Mouse (Mus musculus) forebrain, embryonic 13.5 days (tissue): Measurements from ENCODE around the gene Il12rb1. TPM values are rescaled to one million over a fixed set of nuclear protein-coding genes. Genes with fewer than 3 reads are reported as not detected.
A peak's percentile ranks its signal among the peaks of the same experiment; 100 is the strongest.

Experiments
- ATAC-seq: fragments of 200-750 bp; cut with Nextera tagmentation; 2 replicates; pipeline ENCODE4 v1.8.0; 2017
- H3K27ac ChIP-seq: fragments of 300-500 bp; sonication (generic); 2 replicates; pipeline ENCODE4 v1.5.1; 2015; ENCODE audit warnings: inconsistent platforms, mild to moderate bottlenecking, moderate library complexity
- H3K27me3 ChIP-seq: fragments of 300-500 bp; sonication (generic); 2 replicates; pipeline ENCODE4 v1.6.1; 2015; ENCODE audit warnings: mild to moderate bottlenecking, inconsistent platforms
- H3K36me3 ChIP-seq: fragments of 300-500 bp; sonication (generic); 2 replicates; pipeline ENCODE4 v1.6.1; 2015; ENCODE audit warnings: mild to moderate bottlenecking, inconsistent platforms; ENCODE audit not compliant: poor library complexity, severe bottlenecking
- H3K4me1 ChIP-seq: fragments of 300-500 bp; sonication (generic); 2 replicates; pipeline ENCODE4 v1.6.1; 2015; ENCODE audit warnings: inconsistent platforms
- H3K4me2 ChIP-seq: fragments of 300-500 bp; sonication (generic); 2 replicates; pipeline ENCODE4 v1.6.1; 2015; ENCODE audit warnings: inconsistent platforms, mild to moderate bottlenecking, moderate library complexity
- H3K4me3 ChIP-seq: fragments of 300-500 bp; sonication (generic); 2 replicates; pipeline ENCODE4 v1.5.1; 2015; ENCODE audit warnings: mild to moderate bottlenecking, inconsistent platforms
- H3K9ac ChIP-seq: fragments of 300-500 bp; sonication (generic); 2 replicates; pipeline ENCODE4 v1.6.1; 2015; ENCODE audit warnings: mild to moderate bottlenecking, inconsistent platforms
- H3K9me3 ChIP-seq: fragments of 300-500 bp; sonication (generic); replicated peaks from 2 replicates; pipeline ENCODE4 v1.6.1; 2016; ENCODE audit warnings: inconsistent platforms
- WGBS: fragments of 180-500 bp; shearing (Covaris S2); methylation state at CpG from one replicate; pipeline ENCODE4 v1.1.7; 2015; 5-methylcytosine and 5-hydroxymethylcytosine counted together
- polyA plus RNA-seq: library from polyadenylated mRNA; unstranded; fragments of >200 nt; fragmentation: Nextera tagmentation; extraction: Ambion mirVana; gene quantifications from 2 replicates; pipeline ENCODE4 v1.2.1, GENCODE M21; 2015

The Il12rb1 gene
- polyA plus RNA-seq, 1 experiment from 2014 or later, result 0.09 TPM

- H3K36me3 ChIP-seq, result peaks cover 13% of the 10 kb centered on the region; the same call in 1 of the 2 replicates
- 84% methylated on average over 3 of the region's 3 CpGs for WGBS
Observed at GRCm38 (mm10) chr8:70849333-70849990, 41.2 kb downstream of the Il12rb1 start.

GRCm38 (mm10) chr8:70850132-70850845 lies 42.0 kb downstream of the Il12rb1 start:
- Histone ChIP-seq H3K9ac (no peak overlapping the region), H3K9me3 (no peaks in the 10 kb centered on the region), H3K4me2 (no peak overlapping the region), H3K4me1 (no peaks in the 10 kb centered on the region), H3K36me3 (peaks cover 13% of the 10 kb centered on the region; the same call in 1 of the 2 replicates), H3K4me3 (no peak overlapping the region), H3K27ac (no peak overlapping the region), H3K27me3 (no peaks in the 10 kb centered on the region)
- WGBS, result 81% methylated on average over 7 of the region's 7 CpGs
- ATAC-seq, result no peak

More at GRCm38 (mm10) chr8:70849333-70849990, 41.2 kb downstream of the Il12rb1 start:
- no peak for ATAC-seq
- Histone ChIP-seq H3K27me3 (no peaks in the 10 kb centered on the region), H3K4me2 (no peak overlapping the region), H3K4me3 (no peak overlapping the region), H3K4me1 (0 out of 2 replicates have a peak, but pooled peaks cover 4% of the 10 kb centered on the region), H3K9me3 (no peaks in the 10 kb centered on the region), H3K27ac (no peak overlapping the region), H3K9ac (no peak overlapping the region)

- no peak overlapping the region for H3K4me2 ChIP-seq
- no peak overlapping the region for H3K4me3 ChIP-seq
- peaks cover 13% of the 10 kb centered on the region; the same call in 1 of the 2 replicates for H3K36me3 ChIP-seq
- no peak for ATAC-seq
- no peaks in the 10 kb centered on the region for H3K9me3 ChIP-seq
- no peaks in the 10 kb centered on the region for H3K4me1 ChIP-seq
- WGBS, result 88% methylated on average over 4 of the region's 4 CpGs
- H3K9ac ChIP-seq, result no peak overlapping the region
- no peak overlapping the region for H3K27ac ChIP-seq
- H3K27me3 ChIP-seq, result no peaks in the 10 kb centered on the region
Observed at GRCm38 (mm10) chr8:70850947-70851346, 42.7 kb downstream of the Il12rb1 start.

- Histone ChIP-seq H3K4me3 (no peak overlapping the region), H3K4me1 (peaks cover 8% of the 10 kb centered on the region), H3K9me3 (no peaks in the 10 kb centered on the region), H3K27me3 (no peaks in the 10 kb centered on the region), H3K36me3 (peaks cover 13% of the 10 kb centered on the region; the same call in 1 of the 2 replicates), H3K4me2 (no peak overlapping the region), H3K9ac (peak overlapping the region; percentile 31; the same call in 1 of the 2 replicates), H3K27ac (no peak overlapping the region)
- ATAC-seq, result no peak
- 67% methylated on average over 6 of the region's 6 CpGs for WGBS
Observed at GRCm38 (mm10) chr8:70851837-70852236, 43.6 kb downstream of the Il12rb1 start.

- WGBS, result 92% methylated on average over 41 of the region's 41 CpGs
- H3K4me3 ChIP-seq, result no peak overlapping the region
- H3K27me3 ChIP-seq, result no peaks in the 10 kb centered on the region
- no peaks in the 10 kb centered on the region for H3K9me3 ChIP-seq
- H3K36me3 ChIP-seq, result peaks cover 13% of the 10 kb centered on the region; the same call in 1 of the 2 replicates
- H3K27ac ChIP-seq, result no peak overlapping the region
- H3K4me1 ChIP-seq, result peaks cover 16% of the 10 kb centered on the region
- no peak overlapping the region for H3K9ac ChIP-seq
- ATAC-seq, result no peak
- no peak overlapping the region for H3K4me2 ChIP-seq
Observed at GRCm38 (mm10) chr8:70852595-70853231, 44.5 kb downstream of the Il12rb1 start.

GRCm38 (mm10) chr8:70853863-70854262 lies 45.6 kb downstream of the Il12rb1 start:
- H3K4me3 ChIP-seq, result no peak overlapping the region
- peaks cover 27% of the 10 kb centered on the region for H3K4me1 ChIP-seq
- no peak for ATAC-seq
- peaks cover 6% of the 10 kb centered on the region; the same call in 1 of the 2 replicates for H3K36me3 ChIP-seq
- WGBS, result 86% methylated on average over 2 of the region's 2 CpGs
- H3K9me3 ChIP-seq, result no peaks in the 10 kb centered on the region
- H3K9ac ChIP-seq, result no peak overlapping the region
- no peak overlapping the region for H3K4me2 ChIP-seq
- H3K27ac ChIP-seq, result no peak overlapping the region
- no peaks in the 10 kb centered on the region for H3K27me3 ChIP-seq

- Histone ChIP-seq H3K27ac (no peak overlapping the region), H3K9ac (peak overlapping the region; percentile 68; the same call in 1 of the 2 replicates), H3K9me3 (no peaks in the 10 kb centered on the region), H3K4me3 (0 out of 2 replicates have a peak overlapping the region, but pooled peaks have one; percentile 46), H3K27me3 (no peaks in the 10 kb centered on the region), H3K4me1 (peaks cover 27% of the 10 kb centered on the region), H3K4me2 (peak overlapping the region; percentile 85), H3K36me3 (peaks cover 6% of the 10 kb centered on the region; the same call in 1 of the 2 replicates)
- no peak for ATAC-seq
- 75% methylated on average over 5 of the region's 5 CpGs for WGBS
Observed at GRCm38 (mm10) chr8:70856028-70856427, 47.8 kb downstream of the Il12rb1 start.

GRCm38 (mm10) chr8:70856541-70857197 lies 48.4 kb downstream of the Il12rb1 start:
- Histone ChIP-seq H3K9me3 (no peaks in the 10 kb centered on the region), H3K4me3 (peak overlapping the region; percentile 46), H3K27me3 (no peaks in the 10 kb centered on the region), H3K4me2 (peak overlapping the region; percentile 85), H3K27ac (no peak overlapping the region), H3K4me1 (peaks cover 31% of the 10 kb centered on the region), H3K36me3 (peaks cover 6% of the 10 kb centered on the region; the same call in 1 of the 2 replicates), H3K9ac (peak overlapping the region; percentile 68)
- WGBS, result 7% methylated on average over 32 of the region's 33 CpGs
- ATAC-seq, result peak; percentile 82

GRCm38 (mm10) chr8:70857516-70857915 lies 49.3 kb downstream of the Il12rb1 start:
- ATAC-seq, result no peak
- peak overlapping the region; percentile 8; the same call in 1 of the 2 replicates for H3K9ac ChIP-seq
- WGBS, result 11% methylated on average over 4 of the region's 4 CpGs
- H3K27ac ChIP-seq, result no peak overlapping the region; the same call in 1 of the 2 replicates
- H3K4me1 ChIP-seq, result peaks cover 38% of the 10 kb centered on the region
- 0 out of 2 replicates have a peak, but pooled peaks cover 2% of the 10 kb centered on the region for H3K36me3 ChIP-seq
- peaks cover 6% of the 10 kb centered on the region for H3K27me3 ChIP-seq
- no peaks in the 10 kb centered on the region for H3K9me3 ChIP-seq
- H3K4me3 ChIP-seq, result 0 out of 2 replicates have a peak overlapping the region, but pooled peaks have one; percentile 46
- peak overlapping the region; percentile 85; the same call in 1 of the 2 replicates for H3K4me2 ChIP-seq

- WGBS, result 1% methylated on average over 55 of the region's 55 CpGs
- Histone ChIP-seq H3K4me3 (peak within 1 kb of the TSS; percentile 56), H3K4me2 (peak within 1 kb of the TSS; percentile 96), H3K9ac (peak within 1 kb of the TSS; percentile 82), H3K4me1 (peaks cover 58% of the 10 kb centered on the region), H3K27me3 (peaks cover 15% of the 10 kb centered on the region), H3K9me3 (no peaks in the 10 kb centered on the region), H3K36me3 (peaks cover 6% of the 10 kb centered on the region), H3K27ac (peak within 1 kb of the TSS; percentile 98)
- no peak for ATAC-seq
Observed at GRCm38 (mm10) chr8:70862824-70863641, 54.8 kb downstream of the Il12rb1 start, which contains the start of gene Kcnn1. Gene Kcnn1, minus strand, starts transcription at chr8:70863258.
